Mouse (Mus musculus): ENCODE data around the gene Zfp454. TPM values are rescaled to one million over a fixed set of nuclear protein-coding genes. Genes with fewer than 3 reads are reported as not detected.

Zfp454 gene
- total and polyA plus RNA-seq, 3 experiments = not detected

DNA sequence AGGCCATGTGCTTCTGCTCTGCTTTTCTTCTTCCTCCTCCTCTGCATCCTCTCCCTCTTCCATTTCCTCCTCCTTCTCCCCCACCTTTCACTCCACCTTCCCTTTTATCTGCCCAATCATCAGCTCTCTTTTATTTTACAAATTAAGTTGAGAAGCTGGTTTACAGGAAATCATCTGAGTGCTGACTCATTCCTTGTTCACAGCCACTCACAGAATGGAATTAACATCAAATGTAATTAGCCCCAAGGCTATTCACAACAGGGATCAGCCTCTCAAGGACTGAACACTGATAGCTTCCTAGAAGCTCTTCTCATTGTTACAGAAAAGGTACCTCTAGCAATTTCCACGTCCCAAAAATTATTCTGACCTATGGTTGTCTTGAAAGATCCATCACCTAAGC, 9.9 kb upstream of the Zfp454 start:
- no peaks in the 10 kb centered on the region for H3K27me3 ChIP-seq (ENCODE audit: control insufficient read depth in 1 of 2, insufficient read depth in 2 of 2, low read length in 2 of 2)

DNA sequence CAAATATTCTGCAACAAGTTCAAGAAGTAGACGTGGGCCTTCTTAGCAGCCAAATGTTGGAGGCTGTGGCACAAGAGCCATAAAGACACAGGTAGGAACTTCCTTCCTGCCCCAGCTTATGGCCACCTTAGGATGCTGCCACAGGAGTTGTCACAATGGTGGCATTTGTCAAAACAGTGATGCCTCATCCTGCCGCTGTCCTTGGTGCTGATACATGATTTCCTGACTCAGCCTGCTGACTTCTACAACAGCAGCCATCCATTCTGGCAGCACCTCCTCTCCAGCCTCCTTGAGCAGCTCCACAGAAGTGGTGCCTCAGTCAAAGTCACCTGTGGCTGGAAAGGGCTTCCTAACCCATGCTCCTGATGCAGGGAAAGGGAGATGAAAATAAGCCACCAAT, 5.0 kb upstream of the Zfp454 start:
- Histone ChIP-seq H3K9me3 (replicated peaks; ENCODE audit: insufficient read depth, low read length) (no peaks in the 10 kb centered on the region), H3K9ac (ENCODE audit: control insufficient read depth, low read depth, low read length, poor library complexity, severe bottlenecking) (no peak overlapping the region)
- DNase-seq (ENCODE audit: low read depth, low spot score) = peak; percentile 50

More for the DNA sequence above, 9.9 kb upstream of the Zfp454 start:
- Histone ChIP-seq H3K79me2 (ENCODE audit: control insufficient read depth, insufficient read depth, low read length, poor library complexity) (no peaks in the 10 kb centered on the region), H3K36me3 (ENCODE audit: control insufficient read depth in 1 of 2, insufficient read depth in 2 of 2, low read length in 2 of 2) (no peaks in the 10 kb centered on the region), H3K9ac (ENCODE audit: control insufficient read depth, low read depth, low read length, poor library complexity, severe bottlenecking) (no peak overlapping the region), H3K9me3 (replicated peaks; ENCODE audit: insufficient read depth, low read length) (no peaks in the 10 kb centered on the region; the same call in 1 of the 2 replicates), H3K4me1 (ENCODE audit: control insufficient read depth in 1 of 2, insufficient read depth in 2 of 2, low read length in 2 of 2) (no peaks in the 10 kb centered on the region), H3K27ac (ENCODE audit: control insufficient read depth, low read depth, low read length) (no peak overlapping the region), H3K4me3 (ENCODE audit: control insufficient read depth in 1 of 2, insufficient read depth in 1 of 2, low read depth in 2 of 2, low read length in 2 of 2) (no peak overlapping the region)
- DNase-seq (ENCODE audit: low read depth, low spot score) = no peak
- TF ChIP-seq RAD21 (IDR thresholded peaks at IDR 0.05; ENCODE audit: low read depth, low read length) (no peak), ZC3H11A (IDR thresholded peaks at IDR 0.05; ENCODE audit: low read depth, low read length) (no peak), MEF2A (IDR thresholded peaks at IDR 0.05; ENCODE audit: extremely low read depth, insufficient replicate concordance, low read depth, low read length, poor library complexity, severe bottlenecking) (no peak), MAZ (IDR thresholded peaks at IDR 0.05; ENCODE audit: low read depth, low read length) (no peak), UBTF (IDR thresholded peaks at IDR 0.05; ENCODE audit: borderline replicate concordance, insufficient read depth, low read depth, low read length) (no peak), POLR2AphosphoS5 (IDR thresholded peaks at IDR 0.05; ENCODE audit: borderline replicate concordance, low read depth, low read length) (no peak), HCFC1 (IDR thresholded peaks at IDR 0.05; ENCODE audit: low read depth, low read length) (no peak), POLR2A (IDR thresholded peaks at IDR 0.05; ENCODE audit: control insufficient read depth in 1 of 2, insufficient read depth in 1 of 2, low read depth in 1 of 2, low read length in 2 of 2, poor library complexity in 1 of 2) (no peak), KAT2A (conservative IDR thresholded peaks at IDR 0.05; ENCODE audit: low read depth, low read length) (no peak), CTCF (IDR thresholded peaks at IDR 0.05 in 2 of 3, conservative IDR thresholded peaks at IDR 0.05 in 1 of 3; ENCODE audit: control insufficient read depth in 1 of 3, insufficient read depth in 1 of 3, low read depth in 2 of 3, low read length in 3 of 3, poor library complexity in 1 of 3, severe bottlenecking in 1 of 3) (no peak), CHD2 (IDR thresholded peaks at IDR 0.05; ENCODE audit: low read length) (no peak), BHLHE40 (IDR thresholded peaks at IDR 0.05; ENCODE audit: borderline replicate concordance, low read depth, low read length) (no peak), MAX (IDR thresholded peaks at IDR 0.05; ENCODE audit: low read length) (no peak)

More for the DNA sequence above, 5.0 kb upstream of the Zfp454 start:
- Histone ChIP-seq H3K79me2 (ENCODE audit: control insufficient read depth, insufficient read depth, low read length, poor library complexity) (no peaks in the 10 kb centered on the region), H3K4me1 (ENCODE audit: control insufficient read depth in 1 of 2, insufficient read depth in 2 of 2, low read length in 2 of 2) (no peaks in the 10 kb centered on the region), H3K27ac (ENCODE audit: control insufficient read depth, low read depth, low read length) (no peak overlapping the region), H3K4me3 (ENCODE audit: control insufficient read depth in 1 of 2, insufficient read depth in 1 of 2, low read depth in 2 of 2, low read length in 2 of 2) (no peak overlapping the region), H3K36me3 (ENCODE audit: control insufficient read depth in 1 of 2, insufficient read depth in 2 of 2, low read length in 2 of 2) (no peaks in the 10 kb centered on the region), H3K27me3 (ENCODE audit: control insufficient read depth in 1 of 2, insufficient read depth in 2 of 2, low read length in 2 of 2) (no peaks in the 10 kb centered on the region)
- TF ChIP-seq JUND (IDR thresholded peaks at IDR 0.05; ENCODE audit: low read depth, low read length) = no peak
- no peak for TF ChIP-seq NRF1 (IDR thresholded peaks at IDR 0.05; ENCODE audit: insufficient read depth, low read depth, low read length, poor library complexity, severe bottlenecking)
- no peak for TF ChIP-seq TBP (IDR thresholded peaks at IDR 0.05; ENCODE audit: low read depth, low read length)
- no peak for TF ChIP-seq GABPA (IDR thresholded peaks at IDR 0.05; ENCODE audit: low read depth, low read length)
- no peak for TF ChIP-seq KAT2A (conservative IDR thresholded peaks at IDR 0.05; ENCODE audit: low read depth, low read length)
- no peak for TF ChIP-seq CHD1 (IDR thresholded peaks at IDR 0.05; ENCODE audit: low read depth, low read length)
- no peak for TF ChIP-seq E2F4 (IDR thresholded peaks at IDR 0.05; ENCODE audit: borderline replicate concordance, low read depth, low read length)
- no peak for TF ChIP-seq SIN3A (IDR thresholded peaks at IDR 0.05; ENCODE audit: low read length)
- no peak for TF ChIP-seq POLR2A (IDR thresholded peaks at IDR 0.05; ENCODE audit: control insufficient read depth in 1 of 2, insufficient read depth in 1 of 2, low read depth in 1 of 2, low read length in 2 of 2, poor library complexity in 1 of 2)
- TF ChIP-seq MAZ (IDR thresholded peaks at IDR 0.05; ENCODE audit: low read depth, low read length) = no peak
- no peak for TF ChIP-seq TCF12 (IDR thresholded peaks at IDR 0.05; ENCODE audit: low read depth, low read length)
- TF ChIP-seq CTCF (IDR thresholded peaks at IDR 0.05 in 2 of 3, conservative IDR thresholded peaks at IDR 0.05 in 1 of 3; ENCODE audit: control insufficient read depth in 1 of 3, insufficient read depth in 1 of 3, low read depth in 2 of 3, low read length in 3 of 3, poor library complexity in 1 of 3, severe bottlenecking in 1 of 3) = no peak
- TF ChIP-seq ZNF384 (IDR thresholded peaks at IDR 0.05; ENCODE audit: low read depth, low read length) = no peak

Measured in MEL (cell line).